20 mouse cellular contexts compared by ENCODE assay signal in the genomic region with DNA sequence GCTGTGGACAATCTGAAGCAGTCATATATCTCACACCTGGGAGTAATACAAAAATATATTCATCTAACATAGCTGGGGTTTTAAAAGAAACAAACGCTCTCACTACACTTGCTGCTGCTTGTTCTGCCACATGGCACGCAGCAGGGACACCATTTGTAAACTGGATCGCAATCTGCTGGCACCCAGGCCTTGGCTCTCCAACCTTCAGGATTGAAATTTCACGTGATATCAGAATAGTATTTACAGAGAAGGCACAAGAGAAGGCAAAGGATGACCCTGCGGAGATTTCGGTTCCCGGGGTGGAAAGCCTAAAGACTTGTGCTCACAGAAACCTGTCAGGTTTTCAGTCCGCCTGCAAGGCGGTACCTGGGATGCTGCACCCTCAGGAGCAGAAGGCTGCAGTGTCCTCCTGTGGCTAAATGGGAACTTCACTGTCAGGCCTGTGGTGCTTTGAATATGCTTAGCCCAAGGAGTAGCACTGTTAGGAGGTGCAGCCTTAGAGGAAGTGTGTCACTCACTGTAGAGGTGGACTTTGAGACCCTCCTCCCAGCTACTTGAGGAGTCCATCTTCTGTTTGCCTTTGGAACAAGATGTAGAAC. TPM values are rescaled to one million over a fixed set of nuclear protein-coding genes. Genes with fewer than 3 reads are reported as not detected.
DNase-seq lines count a peak whose midpoint lies in the region; ATAC-seq and TF ChIP-seq lines count a peak whose summit lies in the region.
"Had no signal": no experiment of that assay in that cellular context is flagged by ENCODE, and none has a peak within 500 bp of the region (broad histone marks: within the 10 kb centered on the region; RNA-seq: fewer than 3 reads in every experiment).

No protein-coding gene starts in this region.

- H3K4me2 ChIP-seq in intestine, embryonic 16.5 days (ENCODE audit: low read depth, low read length) = no peak overlapping the region
- H3K4me2 ChIP-seq in intestine, postnatal 0 days (replicated peaks; ENCODE audit: low read depth) = no peak overlapping the region
- H3K4me2 ChIP-seq in midbrain, embryonic 13.5 days (replicated peaks) = no peak overlapping the region
- no peak overlapping the region for H3K4me2 ChIP-seq in midbrain, embryonic 11.5 days
- H3K4me2 ChIP-seq: heart, embryonic 15.5 days; hindbrain, embryonic 15.5 days; intestine, embryonic 15.5 days; liver, embryonic 15.5 days; lung, embryonic 15.5 days had no signal

- H3K27ac ChIP-seq in intestine, embryonic 16.5 days (ENCODE audit: low read length) = no peak overlapping the region
- no peak overlapping the region for H3K27ac ChIP-seq in intestine, postnatal 0 days (ENCODE audit: low read depth, low read length)
- H3K27ac ChIP-seq in midbrain, embryonic 13.5 days = no peak overlapping the region
- H3K27ac ChIP-seq in midbrain, embryonic 11.5 days (ENCODE audit: low read depth, low read length) = no peak overlapping the region
- H3K27ac ChIP-seq: heart, embryonic 15.5 days; hindbrain, embryonic 15.5 days; intestine, embryonic 15.5 days; limb, embryonic 10.5 days; liver, embryonic 15.5 days; lung, embryonic 15.5 days had no signal

- no peak overlapping the region for H3K4me3 ChIP-seq in intestine, embryonic 16.5 days (ENCODE audit: low read length)
- H3K4me3 ChIP-seq in intestine, postnatal 0 days (ENCODE audit: low read depth, low read length) = no peak overlapping the region
- H3K4me3 ChIP-seq in midbrain, embryonic 13.5 days (replicated peaks) = no peak overlapping the region
- no peak overlapping the region for H3K4me3 ChIP-seq in midbrain, embryonic 11.5 days (ENCODE audit: low read depth, low read length)
- H3K4me3 ChIP-seq: heart, embryonic 15.5 days; hindbrain, embryonic 15.5 days; intestine, embryonic 15.5 days; limb, embryonic 10.5 days; liver, embryonic 15.5 days; lung, embryonic 15.5 days had no signal

- H3K4me1 ChIP-seq in intestine, embryonic 16.5 days (ENCODE audit: control insufficient read depth, insufficient read depth, low read length) = no peaks in the 10 kb centered on the region
- H3K4me1 ChIP-seq in intestine, postnatal 0 days (replicated peaks; ENCODE audit: control insufficient read depth, insufficient read depth, low read length) = no peaks in the 10 kb centered on the region
- H3K4me1 ChIP-seq in midbrain, embryonic 13.5 days (replicated peaks) = no peaks in the 10 kb centered on the region
- no peaks in the 10 kb centered on the region for H3K4me1 ChIP-seq in midbrain, embryonic 11.5 days (ENCODE audit: control insufficient read depth, insufficient read depth, low read length)
- H3K4me1 ChIP-seq: hindbrain, embryonic 15.5 days; intestine, embryonic 15.5 days; limb, embryonic 10.5 days; liver, embryonic 15.5 days; lung, embryonic 15.5 days had no signal

- H3K27me3 ChIP-seq in intestine, embryonic 16.5 days (replicated peaks; ENCODE audit: control insufficient read depth, insufficient read depth, low read length) = no peaks in the 10 kb centered on the region
- no peaks in the 10 kb centered on the region for H3K27me3 ChIP-seq in intestine, postnatal 0 days (replicated peaks; ENCODE audit: control insufficient read depth, insufficient read depth, low read length)
- H3K27me3 ChIP-seq in midbrain, embryonic 13.5 days = no peaks in the 10 kb centered on the region
- H3K27me3 ChIP-seq in midbrain, embryonic 11.5 days (ENCODE audit: control insufficient read depth, insufficient read depth, low read length) = no peaks in the 10 kb centered on the region
- H3K27me3 ChIP-seq: heart, embryonic 15.5 days; hindbrain, embryonic 15.5 days; intestine, embryonic 15.5 days; liver, embryonic 15.5 days; lung, embryonic 15.5 days had no signal

- H3K9me3 ChIP-seq in intestine, embryonic 16.5 days (ENCODE audit: control insufficient read depth, low read length) = no peaks in the 10 kb centered on the region; the same call in 1 of the 2 replicates
- H3K9me3 ChIP-seq in intestine, postnatal 0 days (ENCODE audit: control insufficient read depth) = no peaks in the 10 kb centered on the region
- H3K9me3 ChIP-seq in midbrain, embryonic 13.5 days = no peaks in the 10 kb centered on the region
- H3K9me3 ChIP-seq in midbrain, embryonic 11.5 days (ENCODE audit: control insufficient read depth, low read length) = no peaks in the 10 kb centered on the region
- H3K9me3 ChIP-seq: heart, embryonic 15.5 days; hindbrain, embryonic 15.5 days; intestine, embryonic 15.5 days; limb, embryonic 10.5 days; liver, embryonic 15.5 days; lung, embryonic 15.5 days had no signal

- TF ChIP-seq CTCF in intestine, postnatal 0 days (IDR thresholded peaks at IDR 0.05; ENCODE audit: low read depth) = no peak

- peak; percentile 44; the same call in 1 of the 2 replicates for ATAC-seq in intestine, embryonic 16.5 days
- no peak for ATAC-seq in intestine, postnatal 0 days
- ATAC-seq in midbrain, embryonic 13.5 days = no peak
- ATAC-seq in midbrain, embryonic 11.5 days (ENCODE audit: low FRiP score) = no peak
- ATAC-seq: forebrain, postnatal 0 days; intestine, embryonic 15.5 days had no signal

- 80% methylated on average over 9 of the region's 9 CpGs for WGBS in intestine, embryonic 16.5 days
- 81% methylated on average over 9 of the region's 9 CpGs for WGBS in intestine, postnatal 0 days
- WGBS in midbrain, embryonic 13.5 days = 91% methylated on average over 9 of the region's 9 CpGs
- 86% methylated on average over 9 of the region's 9 CpGs for WGBS in midbrain, embryonic 11.5 days

- H3K9ac ChIP-seq in intestine, embryonic 16.5 days (ENCODE audit: low read depth, low read length) = no peak overlapping the region
- no peak overlapping the region for H3K9ac ChIP-seq in intestine, postnatal 0 days (ENCODE audit: low read depth, low read length)
- H3K9ac ChIP-seq in midbrain, embryonic 13.5 days (replicated peaks) = no peak overlapping the region
- H3K9ac ChIP-seq in midbrain, embryonic 11.5 days (ENCODE audit: low read length) = no peak overlapping the region
- H3K9ac ChIP-seq: forebrain, postnatal 0 days; heart, embryonic 15.5 days; hindbrain, embryonic 15.5 days; intestine, embryonic 15.5 days; liver, embryonic 15.5 days; lung, embryonic 15.5 days had no signal

- H3K36me3 ChIP-seq in intestine, embryonic 16.5 days (ENCODE audit: control insufficient read depth, insufficient read depth, low read length) = peaks cover 12% of the 10 kb centered on the region
- peaks cover 24% of the 10 kb centered on the region for H3K36me3 ChIP-seq in intestine, postnatal 0 days (ENCODE audit: control insufficient read depth, insufficient read depth)
- peaks cover 18% of the 10 kb centered on the region for H3K36me3 ChIP-seq in midbrain, embryonic 13.5 days
- no peaks in the 10 kb centered on the region; the same call in 1 of the 2 replicates for H3K36me3 ChIP-seq in midbrain, embryonic 11.5 days (ENCODE audit: control insufficient read depth, insufficient read depth, low read length)

- DNase-seq in cerebellum, adult 18-20 months = peak; percentile 73 to 76
- DNase-seq in cerebellum, postnatal 14 days = peak; percentile 43 to 55
- DNase-seq in layer of hippocampus, postnatal 25 days (ENCODE audit: extremely low spot score in 1 of 2, low spot score in 1 of 2) = peak; percentile 31
- DNase-seq in adrenal gland, adult 8-10 months = no peak
- no peak for DNase-seq in midbrain, embryonic 11.5 days (ENCODE audit: low spot score, missing footprints)
- DNase-seq: forebrain, postnatal 0 days; gastrocnemius, postnatal 36 days; kidney, postnatal 25 days; liver; lung, postnatal 36 days; right cerebral cortex, postnatal 14 days had no signal

RNA-seq across cellular contexts. Expression of a gene that starts 53.2 kb away (rescaled TPM):
- polyA plus RNA-seq in intestine, embryonic 16.5 days (2015; fragmentation: Nextera tagmentation; extraction: Ambion mirVana) = 26.8 and 31.1 TPM in 2 replicates
- 14.7 and 16.3 TPM in 2 replicates for polyA plus RNA-seq in intestine, postnatal 0 days (2015; fragmentation: Nextera tagmentation; extraction: Ambion mirVana)
- 10 to 100 TPM; 21.7 to 23.3 TPM for total RNA-seq in layer of hippocampus, postnatal 25 days (2021)
- 46.8 and 49.2 TPM in 2 replicates for polyA plus RNA-seq in midbrain, embryonic 13.5 days (2015; fragmentation: Nextera tagmentation; extraction: Ambion mirVana)
- total RNA-seq in adrenal gland, adult 8-10 months (2022) = 10 to 100 TPM; 20.7 to 25.8 (median 22.3) TPM
- 45.2 and 49.9 TPM in 2 replicates for polyA plus RNA-seq in midbrain, embryonic 11.5 days (2014; fragmentation: Nextera tagmentation; extraction: Ambion mirVana)

Comparison
In these comparisons a context has a peak if more than half of its experiments do, and no peak if none do; other contexts are left out.
1. DNase-seq: peak in cerebellum, adult 18-20 months (2 of 2), cerebellum, postnatal 14 days (2 of 2) and layer of hippocampus, postnatal 25 days (2 of 2); none in adrenal gland, adult 8-10 months (single experiment) and midbrain, embryonic 11.5 days (single experiment).